Mouse (Mus musculus) cerebellum, adult 2 months (tissue): ENCODE results near the gene Zfp473.

Experiments
- CTCF ChIP-seq: fragments of 200-500 bp; IDR thresholded peaks from 2 replicates; pipeline ENCODE4 v1.5.1; 2011; ENCODE audit warnings: low read depth, mild to moderate bottlenecking, control low read depth, low read length, moderate library complexity, borderline replicate concordance; ENCODE audit not compliant: insufficient read depth
- POLR2A ChIP-seq: fragments of 200-500 bp; IDR thresholded peaks from 2 replicates; pipeline ENCODE4 v1.6.1; 2011; ENCODE audit warnings: low read length, control low read depth, borderline replicate concordance; ENCODE audit not compliant: insufficient read depth

GRCm38 (mm10) chr7:44697980-44698379, 52.9 kb downstream of the Zfp473 start:
- TF ChIP-seq POLR2A (no peak), CTCF (no peak)
